Mouse (Mus musculus) embryo, embryonic 11.5 days (tissue): ENCODE results near the gene Nop16.
"Not testable (repeated sequence)": the region's sequence is repeated elsewhere in the genome, so short reads cannot be mapped to it uniquely, and the experiment has no call there.

ENCODE experiments used
- DNase-seq: peaks from one replicate; pipeline ENCODE4 v3.0.0-alpha.2; 2012; ENCODE audit warnings: low read depth, low spot score

The Nop16 gene

DNA sequence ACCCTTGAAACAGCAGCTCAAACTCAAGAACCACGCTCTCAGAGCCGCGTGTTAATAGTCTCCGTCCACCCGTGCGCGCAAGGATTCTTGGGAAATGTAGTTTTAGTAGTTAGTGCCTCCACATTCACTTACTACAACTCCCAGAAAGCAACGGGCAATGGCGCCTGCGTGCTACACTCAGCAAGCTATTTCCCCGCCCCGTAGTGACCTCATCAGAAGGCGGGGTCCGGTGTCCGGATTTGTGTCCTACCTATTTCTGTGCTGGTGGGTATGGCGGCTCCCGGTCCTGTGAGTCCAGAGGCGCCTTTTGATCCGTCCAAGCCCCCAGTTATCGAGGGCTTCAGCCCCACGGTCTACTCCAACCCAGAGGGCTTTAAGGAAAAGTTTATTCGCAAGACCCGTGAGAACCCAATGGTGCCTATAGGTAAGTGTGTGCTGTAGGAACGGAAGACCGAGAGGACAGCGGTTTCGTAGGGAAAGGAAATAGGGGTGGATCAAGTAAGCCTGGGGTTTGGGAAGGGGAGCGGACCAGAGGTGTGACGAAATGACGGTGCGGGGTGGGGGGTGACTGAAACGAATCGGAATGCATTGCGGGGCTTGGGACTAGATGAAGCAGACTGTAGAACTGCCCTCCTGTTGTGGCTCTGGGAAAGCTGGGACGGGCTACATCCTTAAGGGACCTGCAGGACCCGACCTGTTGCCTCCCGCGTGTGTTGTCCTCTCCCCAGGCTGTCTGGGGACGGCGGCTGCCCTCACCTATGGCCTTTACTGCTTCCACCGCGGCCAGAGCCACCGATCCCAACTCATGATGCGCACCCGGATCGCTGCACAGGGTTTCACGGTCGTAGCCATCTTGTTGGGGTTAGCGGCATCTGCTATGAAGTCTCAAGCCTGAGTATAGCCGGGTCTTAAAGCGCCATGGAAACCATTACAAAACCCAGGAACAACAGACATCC, at the start of gene Nop16, which contains the start of gene Higd2a:
Gene Nop16 (minus strand): TSS at position 95 of the 956 bp plus-strand sequence.
Gene Higd2a (plus strand): TSS at position 212 of the 956 bp plus-strand sequence.
- peak; percentile 97 for DNase-seq

DNA sequence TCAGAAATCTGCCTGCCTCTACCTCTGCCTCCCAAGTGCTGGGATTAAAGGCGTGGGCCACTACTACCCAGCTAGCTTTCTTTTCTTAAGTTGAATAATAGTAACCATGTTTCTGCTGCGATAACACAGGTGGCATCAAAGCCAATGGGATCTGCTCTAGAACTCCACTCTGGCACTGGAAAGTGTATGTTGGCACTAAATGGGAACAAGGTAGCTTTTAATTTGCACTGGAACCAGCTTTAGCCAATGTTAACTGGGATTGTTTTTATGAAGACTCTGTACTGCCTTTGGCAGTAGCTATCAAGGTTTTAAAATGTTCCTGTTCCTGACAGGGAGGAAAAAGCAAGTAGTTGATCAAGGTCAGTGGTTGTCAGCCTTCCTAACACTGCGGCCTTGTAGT, 45.1 kb upstream of the Nop16 start:
- DNase-seq: no peak

DNA sequence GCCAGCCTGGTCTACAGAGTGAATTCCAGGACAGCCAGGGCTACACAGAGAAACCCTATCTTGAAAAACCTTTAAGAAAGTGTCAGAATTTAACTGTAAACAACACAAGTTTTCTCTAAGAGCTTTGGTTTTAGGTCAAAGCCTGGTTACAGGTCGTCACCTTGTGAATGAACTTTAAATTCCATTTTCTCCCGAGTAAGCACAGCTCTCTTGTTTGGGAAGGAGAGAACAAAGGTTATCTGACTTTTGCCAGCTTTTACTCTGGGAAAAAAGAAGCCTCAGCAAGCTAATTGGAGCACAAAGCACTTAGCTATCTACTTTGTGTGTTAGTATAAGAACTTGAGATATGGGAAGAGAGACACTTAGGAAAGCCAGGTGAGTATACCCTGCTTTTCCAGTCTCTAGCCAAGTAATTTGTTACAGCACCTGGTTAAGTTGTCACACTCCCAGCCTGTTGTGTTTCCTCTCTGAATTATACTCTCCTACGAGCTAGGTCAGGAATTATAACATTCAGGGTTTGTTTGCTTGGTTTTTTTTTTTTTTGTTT, 42.9 kb upstream of the Nop16 start:
- DNase-seq: no peak

DNA sequence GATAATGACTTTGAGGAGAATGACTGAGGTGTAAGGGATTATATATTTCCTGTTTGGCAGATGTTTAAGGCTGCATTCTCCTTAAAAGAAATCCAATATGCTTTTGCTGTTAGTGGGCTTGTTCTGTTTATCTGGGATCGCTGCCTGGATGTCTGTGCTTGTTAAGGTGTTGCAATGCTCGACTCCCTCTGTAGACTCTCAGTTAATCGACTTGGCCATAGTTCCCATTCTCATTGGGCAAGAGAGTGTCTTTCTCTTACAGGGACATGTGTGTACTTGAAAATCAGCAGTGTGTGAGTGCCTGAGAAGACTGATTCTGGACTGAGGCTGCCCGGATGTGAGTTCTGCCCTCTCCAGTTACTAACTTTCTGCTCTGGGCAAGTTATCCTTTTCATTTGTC, 39.2 kb upstream of the Nop16 start:
- no peak for DNase-seq

DNA sequence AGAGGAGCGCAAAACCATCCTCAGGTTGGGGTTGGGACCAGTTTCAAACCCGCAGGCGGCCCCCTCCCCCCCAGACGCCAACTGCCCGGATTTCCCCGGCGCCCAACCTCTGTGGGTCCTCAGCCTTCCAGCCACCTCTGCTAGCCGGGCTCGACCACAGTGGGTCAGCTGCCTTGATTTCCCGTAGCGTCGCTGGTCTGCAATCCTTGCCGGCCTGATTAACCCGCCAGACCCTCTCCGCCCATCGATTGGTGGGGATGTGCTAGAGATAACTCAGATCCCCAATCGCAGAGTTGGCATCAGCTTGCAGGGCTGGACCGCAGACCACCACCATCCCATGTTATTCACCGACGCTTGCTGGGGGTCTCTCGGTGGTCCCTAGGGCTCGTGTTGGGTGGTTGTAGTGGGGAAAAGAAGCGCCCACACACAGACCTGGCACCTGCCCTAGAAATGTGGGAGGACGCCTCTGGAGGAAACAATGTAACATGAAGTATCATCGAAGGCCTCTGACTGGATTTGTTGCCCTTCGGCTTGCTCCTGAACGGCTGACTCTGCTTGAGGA, 32.2 kb upstream of the Nop16 start:
- DNase-seq: no peak

DNA sequence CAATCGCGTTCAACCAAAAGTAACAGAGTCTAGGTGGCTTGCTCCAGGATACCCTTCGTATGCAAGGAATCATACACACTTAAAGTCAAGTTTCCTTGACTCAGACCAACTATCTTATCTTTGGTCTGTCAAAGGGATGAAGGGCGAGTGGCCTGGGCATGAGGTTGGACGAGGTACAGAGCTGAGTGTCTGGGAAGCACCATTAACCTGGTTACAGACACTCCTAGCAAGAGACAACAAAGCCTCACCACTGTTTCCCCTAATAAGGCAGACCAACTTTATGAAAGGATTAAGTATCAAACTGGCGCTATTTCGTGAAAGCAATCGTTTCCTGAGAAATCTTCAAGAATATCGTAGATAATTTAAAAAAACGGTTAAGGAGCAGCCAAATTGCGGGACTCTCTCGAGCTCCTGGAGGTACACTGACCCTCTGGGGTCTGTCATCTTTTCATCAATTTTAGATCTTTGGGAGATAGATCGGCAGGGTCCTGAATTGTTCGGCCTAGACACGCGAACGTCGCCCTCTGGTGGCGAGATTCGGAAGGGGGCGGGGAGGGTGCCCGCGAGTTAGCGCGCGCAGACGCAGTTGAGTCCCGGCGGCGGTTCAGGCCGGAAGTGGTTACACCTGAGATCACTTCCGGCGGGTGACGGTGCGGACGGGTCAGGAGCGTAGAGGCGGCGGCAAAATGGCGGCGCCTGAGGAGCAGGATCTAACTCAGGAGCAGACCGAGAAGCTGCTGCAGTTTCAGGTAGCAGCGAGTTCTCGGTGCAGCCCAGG, 31.5 kb upstream of the Nop16 start, which contains the start of gene Faf2:
Gene Faf2 (plus strand): TSS at position 630 of the 778 bp plus-strand sequence.
- DNase-seq: peak; percentile 97

DNA sequence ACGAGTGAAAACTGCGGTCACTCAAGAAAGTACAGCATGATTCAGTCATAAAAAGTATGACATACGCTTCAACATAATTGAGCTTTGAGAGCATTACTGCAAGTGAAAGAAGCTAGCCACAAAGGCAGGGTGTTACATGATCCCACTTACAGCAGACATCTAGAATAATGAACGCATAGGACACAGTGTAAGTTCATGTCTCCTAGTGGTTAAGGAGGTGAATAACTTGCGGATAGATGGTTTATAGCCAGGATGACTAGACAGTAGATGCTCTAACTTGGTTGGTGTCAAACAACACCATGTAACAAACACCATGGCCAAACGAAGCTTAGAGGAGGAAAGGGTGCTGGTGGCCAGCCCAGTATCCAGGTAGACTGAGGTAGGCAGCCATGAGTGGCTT, 27.1 kb upstream of the Nop16 start:
- no peak for DNase-seq

DNA sequence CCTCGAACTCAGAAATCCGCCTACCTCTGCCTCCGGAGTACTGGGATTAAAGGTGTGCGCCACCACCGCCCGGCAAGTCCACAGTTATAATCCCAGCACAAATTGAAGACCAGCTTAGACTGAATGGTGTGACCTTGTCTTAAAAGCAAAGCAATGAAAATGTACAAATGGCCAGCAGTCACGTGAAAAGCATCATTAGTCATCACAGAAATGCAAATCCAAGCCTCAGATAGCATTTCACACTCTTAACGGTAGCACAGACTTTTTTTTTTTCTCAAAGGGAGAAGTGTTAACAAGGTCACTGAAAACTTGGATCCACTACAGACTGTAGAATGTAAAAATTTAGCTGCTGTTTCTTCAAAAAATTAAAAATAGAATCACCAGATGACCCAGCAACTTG, 26.4 kb upstream of the Nop16 start:
- DNase-seq: no peak

DNA sequence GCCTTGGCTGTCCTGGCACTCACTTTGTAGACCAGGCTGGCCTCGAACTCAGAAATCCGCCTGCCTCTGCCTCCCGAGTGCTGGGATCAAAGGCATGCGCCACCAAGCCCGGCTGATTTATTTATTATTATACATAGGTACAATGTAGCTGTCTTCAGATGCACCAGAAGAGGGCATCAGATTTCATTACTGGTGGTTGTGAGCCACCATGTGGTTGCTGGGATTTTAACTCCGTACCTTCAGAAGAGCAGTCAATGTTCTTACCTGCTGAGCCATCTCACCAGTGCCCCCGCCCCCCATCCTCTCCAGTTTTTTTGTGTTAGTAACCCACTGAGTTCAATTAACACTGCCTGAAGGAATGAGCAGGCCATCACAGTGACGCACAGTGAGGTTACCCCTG, 23.3 kb upstream of the Nop16 start:
- not testable (repeated sequence) for DNase-seq

DNA sequence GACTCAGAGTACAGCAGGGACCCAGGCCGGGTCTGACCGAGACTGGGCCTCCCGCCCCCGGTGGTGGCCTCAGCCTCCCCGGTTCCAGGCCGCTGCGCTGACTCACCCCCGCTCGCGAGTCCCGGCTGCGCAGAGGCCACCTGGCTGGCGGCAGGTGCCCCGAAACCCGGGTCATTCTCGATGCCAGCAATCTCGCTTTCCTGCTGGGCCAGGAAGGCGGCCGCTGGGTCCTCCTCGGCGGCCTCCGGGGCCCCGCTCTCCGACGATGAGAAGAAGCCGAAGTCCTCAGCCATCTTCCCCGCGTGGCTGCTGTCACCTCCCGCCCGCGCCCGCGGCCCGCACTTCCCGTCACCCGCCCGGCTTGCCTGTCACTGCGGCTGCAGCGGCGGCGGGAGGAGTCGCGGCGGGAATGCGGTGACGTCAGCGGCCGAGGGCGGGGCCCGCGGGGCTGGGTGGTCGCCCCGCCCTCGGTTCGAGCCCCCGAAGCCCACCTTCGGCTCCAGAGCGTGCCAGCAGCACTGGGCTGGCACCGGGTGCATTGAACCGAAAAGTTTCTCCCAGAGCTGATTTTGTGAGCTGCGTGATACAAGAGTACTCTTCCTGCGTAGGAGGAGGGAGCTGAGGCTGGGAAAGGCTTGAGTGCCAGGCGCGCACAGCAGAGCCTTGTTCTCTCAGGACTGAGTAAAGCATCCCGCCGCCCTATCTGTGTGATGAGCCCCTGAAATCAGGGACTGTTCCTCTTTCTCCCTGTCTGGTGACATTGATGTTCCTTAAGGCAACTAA, 21.3 kb upstream of the Nop16 start, which contains the start of gene Cltb:
Gene Cltb (minus strand): TSS at position 373 of the 783 bp plus-strand sequence.
- peak; percentile 58 for DNase-seq

DNA sequence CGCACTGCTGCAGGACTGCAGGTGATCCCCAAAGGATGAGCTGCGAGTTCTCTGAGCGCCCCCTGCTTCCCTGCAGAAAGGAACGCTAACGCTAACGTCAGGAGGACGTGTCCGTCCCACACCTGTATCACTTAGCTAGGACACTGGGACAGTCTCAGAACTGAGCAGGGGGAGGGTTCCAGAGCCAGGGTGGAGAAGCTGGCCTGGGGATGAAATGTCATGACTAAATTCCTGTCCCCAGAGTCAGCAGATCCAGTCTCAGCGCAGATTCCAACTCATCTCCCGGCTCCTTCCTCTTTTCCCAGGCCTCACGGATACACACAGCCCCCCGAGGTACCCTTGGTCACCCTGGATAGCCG, 20.7 kb upstream of the Nop16 start:
- no peak for DNase-seq

DNA sequence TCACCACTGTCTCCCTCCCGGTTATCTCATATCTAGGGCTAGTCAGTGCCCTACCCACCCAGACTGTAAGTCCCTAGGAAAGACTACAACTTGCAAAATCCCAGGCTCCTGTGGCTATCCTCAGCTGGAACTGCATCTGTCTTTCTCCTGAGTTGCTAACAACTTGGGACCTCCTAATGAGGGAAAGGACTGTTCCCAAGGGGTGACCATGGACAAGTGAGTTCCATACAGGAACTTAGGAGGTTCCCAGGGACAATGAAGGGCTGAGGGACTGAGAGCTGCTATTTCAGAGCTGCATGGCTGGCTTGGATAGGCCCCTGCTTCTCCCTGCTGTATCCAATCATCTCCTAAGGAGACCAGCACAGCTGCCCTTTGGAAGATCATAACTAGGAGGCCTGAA, 19.4 kb upstream of the Nop16 start:
- no peak for DNase-seq

DNA sequence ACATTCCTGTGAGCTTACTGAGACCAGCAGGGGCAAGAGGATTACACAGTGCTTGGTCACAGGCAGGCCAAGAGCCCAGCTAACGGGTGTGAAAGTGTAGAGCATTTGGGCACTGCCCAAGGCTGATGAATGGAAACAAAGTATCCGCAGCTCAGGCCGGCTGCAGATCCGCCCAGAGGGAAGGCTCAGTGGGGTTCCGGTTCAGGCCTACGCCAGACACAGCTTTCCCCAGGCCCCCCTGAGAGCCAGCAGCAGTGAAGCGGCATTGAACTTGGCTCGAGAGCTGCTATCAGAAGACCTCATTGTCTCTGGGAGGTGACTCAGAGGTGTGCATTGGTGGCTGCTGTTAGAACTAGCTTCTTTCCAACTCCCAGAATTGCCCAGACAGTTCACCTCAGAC, 18.8 kb upstream of the Nop16 start:
- DNase-seq: no peak

DNA sequence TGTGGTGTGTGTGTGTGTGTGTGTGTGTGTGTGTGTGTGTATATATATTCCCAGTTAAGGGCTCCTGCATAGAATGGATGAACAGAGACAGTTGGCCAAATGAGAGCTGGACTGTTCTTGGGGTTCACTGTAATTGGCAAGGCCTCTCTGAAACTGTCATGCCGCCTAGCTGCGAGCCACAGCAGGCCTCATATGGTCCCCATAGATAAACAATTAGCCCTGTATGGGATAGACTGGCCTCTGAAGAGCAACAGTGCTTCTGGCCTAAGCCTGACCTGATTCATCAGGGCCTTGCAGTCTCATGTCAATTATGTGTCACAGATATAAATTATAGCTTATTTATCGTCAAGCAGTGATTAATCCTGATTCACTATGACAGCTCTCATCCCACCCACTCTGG, 18.1 kb upstream of the Nop16 start:
- DNase-seq: no peak

DNA sequence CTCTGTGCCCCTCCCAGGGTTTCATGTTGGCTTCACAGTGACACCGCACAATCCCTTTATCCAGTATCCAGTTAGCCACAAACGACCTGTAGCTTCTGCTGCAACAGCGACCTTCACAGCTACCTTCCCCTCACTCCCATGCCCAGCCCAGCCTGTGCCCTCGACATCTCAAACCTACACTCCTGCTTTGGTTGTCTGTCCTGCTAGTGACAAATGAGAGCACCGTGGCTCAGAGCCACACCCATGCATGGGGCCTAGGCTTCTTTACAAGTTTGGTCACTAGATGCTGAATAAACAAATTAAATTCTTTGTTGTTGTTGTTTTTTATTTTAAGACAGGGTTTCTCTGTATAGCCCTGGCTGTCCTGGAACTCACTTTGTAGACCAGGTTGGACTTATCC, 17.3 kb upstream of the Nop16 start:
- DNase-seq: no peak

DNA sequence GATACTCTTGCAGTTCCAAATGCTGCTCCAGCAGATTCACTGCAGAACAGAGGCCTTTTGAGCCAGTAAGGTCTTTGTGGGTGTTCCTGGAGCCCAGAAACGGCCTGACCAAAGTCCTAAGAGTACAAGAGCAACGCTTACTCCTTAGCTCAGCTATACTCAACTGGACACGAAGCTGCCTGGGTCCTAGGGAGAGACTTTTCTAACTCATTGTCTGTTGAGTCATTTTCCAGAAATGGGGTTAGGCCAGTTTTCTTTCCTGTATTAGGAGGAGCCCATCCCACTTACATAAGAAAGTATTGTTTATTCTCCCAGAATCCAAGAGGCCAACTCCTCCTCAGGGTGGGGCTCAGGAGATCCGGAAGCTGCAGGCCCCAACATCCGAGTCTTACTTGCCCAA, 15.5 kb upstream of the Nop16 start:
- no peak for DNase-seq

DNA sequence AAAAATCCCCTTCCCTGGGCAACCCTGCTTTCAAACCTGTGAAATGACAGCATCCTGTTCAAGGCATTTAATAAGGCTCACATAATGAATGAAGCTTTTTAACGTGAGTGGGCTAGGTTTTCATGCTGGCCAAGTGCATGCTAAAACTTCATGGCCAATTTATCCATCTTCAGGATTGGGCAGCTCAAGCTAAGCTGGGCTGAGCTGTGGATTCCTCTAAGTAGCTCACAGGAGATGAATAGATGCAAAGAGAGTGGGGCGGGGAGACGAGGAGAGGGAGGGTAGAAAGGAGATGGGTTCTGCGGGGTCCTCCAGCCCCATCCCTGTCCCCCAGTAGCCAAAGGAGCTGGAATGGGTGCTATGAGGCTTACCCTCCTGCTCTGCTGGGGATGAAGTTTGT, 14.3 kb upstream of the Nop16 start:
- DNase-seq: no peak

DNA sequence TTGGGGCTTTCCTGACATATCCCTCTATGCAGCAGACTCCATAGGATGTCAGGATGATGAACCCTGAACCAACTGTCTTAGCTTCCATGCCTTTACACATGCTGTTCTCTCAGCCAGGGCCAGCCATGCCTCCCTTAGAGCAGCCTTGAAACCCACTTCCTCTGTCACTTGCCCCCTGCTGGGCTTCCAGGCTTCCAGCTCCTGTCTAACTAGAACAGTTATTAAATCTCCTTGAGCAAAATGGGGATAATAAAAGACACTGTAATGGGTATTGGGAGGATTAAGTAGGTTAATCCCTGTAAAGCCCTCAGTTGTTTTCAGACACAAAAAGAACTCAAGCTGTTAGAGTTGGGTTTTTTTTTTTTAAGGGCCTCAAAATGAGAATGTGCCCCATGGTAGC, 13.6 kb upstream of the Nop16 start:
- DNase-seq: no peak

DNA sequence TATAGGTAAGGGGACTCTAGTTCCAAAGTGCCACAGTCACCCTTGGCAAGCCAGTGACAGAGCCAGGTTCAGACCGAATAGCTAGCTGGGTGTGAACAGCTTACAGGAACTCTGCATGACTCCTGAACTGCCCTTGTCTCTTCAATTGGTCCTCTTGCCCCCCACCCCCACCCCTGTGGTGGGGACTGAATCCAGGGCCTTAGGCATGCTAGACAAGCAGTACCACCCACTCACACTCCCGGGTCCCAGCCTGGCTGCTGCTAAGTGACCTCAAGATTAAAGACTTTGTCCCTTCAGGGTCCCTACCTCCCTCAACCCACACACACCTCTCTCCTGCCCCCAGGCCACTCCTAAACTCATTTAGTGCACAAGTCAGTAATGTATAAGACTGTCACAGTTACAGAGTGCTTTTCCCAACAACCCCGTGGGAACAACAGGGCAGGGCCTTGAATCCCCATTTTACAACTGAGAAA, 12.8 kb upstream of the Nop16 start:
- no peak for DNase-seq

DNA sequence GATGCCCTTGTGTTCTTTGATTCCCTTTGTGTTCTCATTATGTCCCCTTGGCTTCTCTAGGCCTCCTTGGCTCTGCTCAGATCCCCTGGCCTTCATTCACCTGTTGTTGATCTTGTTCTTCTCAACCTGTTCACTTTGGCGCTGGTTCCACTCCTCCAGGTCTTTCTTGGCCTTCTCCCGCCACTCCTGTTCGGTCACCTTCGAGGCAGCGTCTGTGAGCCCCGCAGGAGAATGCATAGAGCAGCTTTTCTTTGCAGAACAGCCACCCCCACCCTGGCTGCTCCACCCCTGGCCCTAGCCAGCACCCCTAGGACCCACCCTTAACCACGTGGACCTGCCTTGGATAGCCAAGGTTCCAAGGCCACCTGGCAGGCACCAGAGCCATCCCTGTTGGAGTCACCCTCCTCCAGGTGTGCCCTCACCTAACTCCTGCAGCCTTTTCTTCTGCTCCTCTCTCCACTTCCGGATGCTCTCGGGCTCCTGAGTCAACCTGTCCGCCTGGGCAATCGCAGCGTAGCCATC, 8.8 kb upstream of the Nop16 start:
- no peak for DNase-seq

DNA sequence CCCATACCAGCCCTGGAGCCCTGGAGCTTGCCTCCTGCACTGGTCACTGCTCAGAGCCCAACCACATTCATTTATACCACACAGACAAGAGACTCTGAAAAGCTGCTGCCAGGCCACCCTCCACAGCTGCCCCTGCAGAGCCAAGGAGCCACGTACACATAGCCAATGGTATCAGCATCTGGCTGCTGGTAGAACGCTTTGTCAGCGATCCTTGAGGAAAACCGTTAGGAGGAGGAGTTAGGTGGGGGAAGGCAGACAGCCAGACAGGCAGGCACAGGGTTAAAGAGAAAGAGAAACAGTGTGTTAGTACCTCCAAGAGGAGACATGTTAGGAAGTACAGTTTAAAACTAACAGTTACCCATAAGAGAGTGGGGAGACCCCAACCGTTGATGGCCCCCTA, 7.0 kb upstream of the Nop16 start:
- DNase-seq: no peak
